Mouse (Mus musculus) cerebellum, adult 2 months (tissue): ENCODE results near the gene Oprl1.

Experiments
- CTCF ChIP-seq: fragments of 200-500 bp; IDR thresholded peaks from 2 replicates; pipeline ENCODE4 v1.5.1; 2011; ENCODE audit warnings: low read depth, mild to moderate bottlenecking, control low read depth, low read length, moderate library complexity, borderline replicate concordance; ENCODE audit not compliant: insufficient read depth
- POLR2A ChIP-seq: fragments of 200-500 bp; IDR thresholded peaks from 2 replicates; pipeline ENCODE4 v1.6.1; 2011; ENCODE audit warnings: low read length, control low read depth, borderline replicate concordance; ENCODE audit not compliant: insufficient read depth

DNA sequence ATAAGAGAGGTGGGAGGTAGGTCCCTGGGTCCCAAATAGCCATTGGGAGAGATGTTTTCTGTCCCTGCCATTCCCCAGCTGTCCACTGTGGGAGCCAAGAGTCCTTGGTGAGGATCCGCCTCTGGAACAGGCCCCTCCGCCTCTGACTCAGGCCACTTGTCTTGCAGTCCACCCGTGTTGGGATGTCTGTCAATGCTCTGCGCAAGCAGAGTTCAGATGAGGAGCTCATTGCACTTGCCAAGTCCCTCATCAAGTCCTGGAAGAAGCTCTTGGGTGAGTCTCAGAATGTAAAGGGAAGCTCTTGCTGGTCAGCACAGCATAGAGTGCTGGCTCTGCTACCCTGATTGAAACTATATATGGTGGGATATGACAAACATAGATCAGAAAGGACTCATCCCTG is 31.4 kb upstream of the Oprl1 start:
- TF ChIP-seq CTCF (no peak), POLR2A (no peak)
